Mouse (Mus musculus) lung, postnatal 0 days (tissue): ENCODE data around the gene Raf1.

Source experiments
- CTCF ChIP-seq: IDR thresholded peaks from 2 replicates; pipeline ENCODE4 v1.5.1; 2016; ENCODE audit warnings: antibody characterized with exemption, mild to moderate bottlenecking
- EP300 ChIP-seq: IDR thresholded peaks from 2 replicates; pipeline ENCODE4 v1.6.1; 2016; ENCODE audit warnings: antibody characterized with exemption, mild to moderate bottlenecking, control low read depth

- TF ChIP-seq EP300 (no peak), CTCF (no peak)
Observed at GRCm38 (mm10) chr6:115634015-115634414, 42.4 kb downstream of the Raf1 start.
